Mouse (Mus musculus): ENCODE results near the gene Ltb4r2. TPM values are rescaled to one million over a fixed set of nuclear protein-coding genes. Genes with fewer than 3 reads are reported as not detected.

Gene Ltb4r2
- polyA plus RNA-seq, 1 experiment from 2014 or later, result 0.20 TPM

Other genes starting within 250 kb of the Ltb4r2 start
- gene Nrl, start 236.4 kb upstream of the Ltb4r2 start, polyA plus RNA-seq (2015; fragmentation: Nextera tagmentation; extraction: Ambion mirVana), result not detected in 2 replicates
- 65.3 and 69.4 TPM in 2 replicates for gene Pck2, start 221.2 kb upstream of the Ltb4r2 start, polyA plus RNA-seq (2015; fragmentation: Nextera tagmentation; extraction: Ambion mirVana)
- gene Dcaf11, start 201.4 kb upstream of the Ltb4r2 start, polyA plus RNA-seq (2015; fragmentation: Nextera tagmentation; extraction: Ambion mirVana), result 72.9 and 81.6 TPM in 2 replicates
- 1.3 and 2.4 TPM in 2 replicates for gene A730061H03Rik, start 201.0 kb upstream of the Ltb4r2 start, polyA plus RNA-seq (2015; fragmentation: Nextera tagmentation; extraction: Ambion mirVana)
- 4.7 and 5.2 TPM in 2 replicates for gene Fitm1, start 185.8 kb upstream of the Ltb4r2 start, polyA plus RNA-seq (2015; fragmentation: Nextera tagmentation; extraction: Ambion mirVana)
- gene Psme1, start 183.3 kb upstream of the Ltb4r2 start, polyA plus RNA-seq (2015; fragmentation: Nextera tagmentation; extraction: Ambion mirVana), result 175 and 179 TPM in 2 replicates
- 6.4 and 7.3 TPM in 2 replicates for gene Emc9, start 176.1 kb upstream of the Ltb4r2 start, polyA plus RNA-seq (2015; fragmentation: Nextera tagmentation; extraction: Ambion mirVana)
- gene Psme2, start 170.3 kb upstream of the Ltb4r2 start, polyA plus RNA-seq (2015; fragmentation: Nextera tagmentation; extraction: Ambion mirVana), result 247 and 250 TPM in 2 replicates
- gene Rnf31, start 169.7 kb upstream of the Ltb4r2 start, polyA plus RNA-seq (2015; fragmentation: Nextera tagmentation; extraction: Ambion mirVana), result 17.6 and 18.1 TPM in 2 replicates
- 12.9 and 15.6 TPM in 2 replicates for gene Irf9, start 157.9 kb upstream of the Ltb4r2 start, polyA plus RNA-seq (2015; fragmentation: Nextera tagmentation; extraction: Ambion mirVana)
- gene Rec8, start 143.4 kb upstream of the Ltb4r2 start, polyA plus RNA-seq (2015; fragmentation: Nextera tagmentation; extraction: Ambion mirVana), result 23.0 and 23.4 TPM in 2 replicates
- gene Ipo4, start 125.5 kb upstream of the Ltb4r2 start, polyA plus RNA-seq (2015; fragmentation: Nextera tagmentation; extraction: Ambion mirVana), result 72.5 and 78.7 TPM in 2 replicates
- gene Gm49378, start 123.5 kb upstream of the Ltb4r2 start, polyA plus RNA-seq (2015; fragmentation: Nextera tagmentation; extraction: Ambion mirVana), result 1.5 and 1.8 TPM in 2 replicates
- 121 and 125 TPM in 2 replicates for gene Tm9sf1, start 117.6 kb upstream of the Ltb4r2 start, polyA plus RNA-seq (2015; fragmentation: Nextera tagmentation; extraction: Ambion mirVana)
- 0.73 and 0.74 TPM in 2 replicates for gene Tssk4, start 111.2 kb upstream of the Ltb4r2 start, polyA plus RNA-seq (2015; fragmentation: Nextera tagmentation; extraction: Ambion mirVana)
- 52.0 and 57.0 TPM in 2 replicates for gene Mdp1, start 100.9 kb upstream of the Ltb4r2 start, polyA plus RNA-seq (2015; fragmentation: Nextera tagmentation; extraction: Ambion mirVana)
- gene Gmpr2, start 89.5 kb upstream of the Ltb4r2 start, polyA plus RNA-seq (2015; fragmentation: Nextera tagmentation; extraction: Ambion mirVana), result 62.2 and 67.1 TPM in 2 replicates
- gene Nedd8, start 89.3 kb upstream of the Ltb4r2 start, polyA plus RNA-seq (2015; fragmentation: Nextera tagmentation; extraction: Ambion mirVana), result 499 and 508 TPM in 2 replicates
- 45.5 and 46.2 TPM in 2 replicates for gene Tinf2, start 79.6 kb upstream of the Ltb4r2 start, polyA plus RNA-seq (2015; fragmentation: Nextera tagmentation; extraction: Ambion mirVana)
- gene Tgm1, start 47.5 kb upstream of the Ltb4r2 start, polyA plus RNA-seq (2015; fragmentation: Nextera tagmentation; extraction: Ambion mirVana), result 3.2 and 6.0 TPM in 2 replicates
- 34.2 and 35.0 TPM in 2 replicates for gene Rabggta, start 39.2 kb upstream of the Ltb4r2 start, polyA plus RNA-seq (2015; fragmentation: Nextera tagmentation; extraction: Ambion mirVana)
- gene Dhrs1, start 15.7 kb upstream of the Ltb4r2 start, polyA plus RNA-seq (2015; fragmentation: Nextera tagmentation; extraction: Ambion mirVana), result 88.5 and 95.0 TPM in 2 replicates
- 32.6 and 37.8 TPM in 2 replicates for gene Nop9, start 15.7 kb upstream of the Ltb4r2 start, polyA plus RNA-seq (2015; fragmentation: Nextera tagmentation; extraction: Ambion mirVana)
- 1.0 and 1.5 TPM in 2 replicates for gene Cideb, start 3.0 kb upstream of the Ltb4r2 start, polyA plus RNA-seq (2015; fragmentation: Nextera tagmentation; extraction: Ambion mirVana)
- gene Ltb4r1, start 4.5 kb downstream of the Ltb4r2 start, polyA plus RNA-seq (2015; fragmentation: Nextera tagmentation; extraction: Ambion mirVana), result 2.6 and 3.5 TPM in 2 replicates
- gene Adcy4, start 22.7 kb downstream of the Ltb4r2 start, polyA plus RNA-seq (2015; fragmentation: Nextera tagmentation; extraction: Ambion mirVana), result 20.0 and 20.8 TPM in 2 replicates
- 38.9 and 40.8 TPM in 2 replicates for gene Ripk3, start 27.4 kb downstream of the Ltb4r2 start, polyA plus RNA-seq (2015; fragmentation: Nextera tagmentation; extraction: Ambion mirVana)
- 48.2 and 48.5 TPM in 2 replicates for gene Nfatc4, start 61.7 kb downstream of the Ltb4r2 start, polyA plus RNA-seq (2015; fragmentation: Nextera tagmentation; extraction: Ambion mirVana)
- gene Nynrin, start 92.6 kb downstream of the Ltb4r2 start, polyA plus RNA-seq (2015; fragmentation: Nextera tagmentation; extraction: Ambion mirVana), result 16.9 and 18.8 TPM in 2 replicates
- 1.1 and 1.2 TPM in 2 replicates for gene Cbln3, start 123.0 kb downstream of the Ltb4r2 start, polyA plus RNA-seq (2015; fragmentation: Nextera tagmentation; extraction: Ambion mirVana)
- 17.8 and 19.5 TPM in 2 replicates for gene Khnyn, start 123.5 kb downstream of the Ltb4r2 start, polyA plus RNA-seq (2015; fragmentation: Nextera tagmentation; extraction: Ambion mirVana)
- 55.0 and 55.9 TPM in 2 replicates for gene Sdr39u1, start 138.9 kb downstream of the Ltb4r2 start, polyA plus RNA-seq (2015; fragmentation: Nextera tagmentation; extraction: Ambion mirVana)
- gene Cma1, start 183.2 kb downstream of the Ltb4r2 start, polyA plus RNA-seq (2015; fragmentation: Nextera tagmentation; extraction: Ambion mirVana), result 6.5 and 8.9 TPM in 2 replicates
- gene Cma2, start 189.6 kb downstream of the Ltb4r2 start, polyA plus RNA-seq (2015; fragmentation: Nextera tagmentation; extraction: Ambion mirVana), result not detected in 2 replicates